Mouse (Mus musculus) neural tube, embryonic 15.5 days (tissue): ENCODE data around the gene Gm4133. TPM values are rescaled to one million over a fixed set of nuclear protein-coding genes. Genes with fewer than 3 reads are reported as not detected.
"Not testable (repeated sequence)": the region's sequence is repeated elsewhere in the genome, so short reads cannot be mapped to it uniquely, and the experiment has no call there.

Experiments
- ATAC-seq: fragments of 200-750 bp; cut with Nextera tagmentation; 2 replicates; pipeline ENCODE4 v1.8.0; 2017; ENCODE audit warnings: mild to moderate bottlenecking, moderate TSS enrichment, moderate library complexity; ENCODE audit not compliant: low FRiP score
- H3K27ac ChIP-seq: fragments of 300-500 bp; sonication (generic); replicated peaks from 2 replicates; pipeline ENCODE4 v1.5.1; 2015; ENCODE audit warnings: mild to moderate bottlenecking, inconsistent platforms
- H3K27me3 ChIP-seq: fragments of 300-500 bp; sonication (generic); replicated peaks from 2 replicates; pipeline ENCODE4 v1.6.1; 2015; ENCODE audit warnings: inconsistent platforms
- H3K36me3 ChIP-seq: fragments of 300-500 bp; sonication (generic); 2 replicates; pipeline ENCODE4 v1.6.1; 2015; ENCODE audit warnings: inconsistent platforms
- H3K4me1 ChIP-seq: fragments of 300-500 bp; sonication (generic); 2 replicates; pipeline ENCODE4 v1.6.1; 2015; ENCODE audit warnings: inconsistent platforms
- H3K4me2 ChIP-seq: fragments of 300-500 bp; sonication (generic); 2 replicates; pipeline ENCODE4 v1.6.1; 2015; ENCODE audit warnings: inconsistent platforms, mild to moderate bottlenecking, moderate library complexity
- H3K4me3 ChIP-seq: fragments of 300-500 bp; sonication (generic); replicated peaks from 2 replicates; pipeline ENCODE4 v1.5.1; 2015; ENCODE audit warnings: mild to moderate bottlenecking, inconsistent platforms
- H3K9ac ChIP-seq: fragments of 300-500 bp; sonication (generic); replicated peaks from 2 replicates; pipeline ENCODE4 v1.6.1; 2015; ENCODE audit warnings: mild to moderate bottlenecking, inconsistent platforms
- H3K9me3 ChIP-seq: fragments of 300-500 bp; sonication (generic); replicated peaks from 2 replicates; pipeline ENCODE4 v1.6.1; 2016; ENCODE audit warnings: inconsistent platforms
- WGBS: fragments of 180-500 bp; shearing (Covaris S2); methylation state at CpG from one replicate; pipeline ENCODE4 v1.1.7; 2015; ENCODE audit warnings: mixed read lengths; 5-methylcytosine and 5-hydroxymethylcytosine counted together
- polyA plus RNA-seq: library from polyadenylated mRNA; unstranded; fragments of >200 nt; fragmentation: Nextera tagmentation; extraction: Ambion mirVana; gene quantifications from 2 replicates; pipeline ENCODE4 v1.2.1, GENCODE M21; 2015

Gm4133 gene
- not detected in 2 replicates for polyA plus RNA-seq

DNA sequence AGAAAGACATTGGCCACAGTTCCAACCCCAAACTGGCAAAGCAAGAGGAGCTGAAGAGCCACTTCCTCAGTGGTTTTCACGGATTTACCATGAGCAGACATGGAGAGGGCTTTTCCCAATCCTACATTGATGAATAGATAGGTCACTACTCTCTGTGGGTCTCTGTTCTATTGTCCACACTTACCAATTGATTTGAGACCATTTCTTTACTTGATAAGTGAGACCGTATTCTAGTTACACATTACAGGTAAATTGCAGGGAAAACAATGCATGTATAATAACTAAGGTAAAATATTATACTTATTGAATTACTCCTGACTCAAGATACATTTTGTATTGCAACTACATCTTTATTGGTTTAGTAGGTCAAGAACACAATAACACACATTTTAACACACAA lies at the start of gene Gm4133:
TSS of gene Gm4133 (minus strand) at position 101 of the 400 bp plus-strand sequence.
- not testable (repeated sequence) for H3K9ac ChIP-seq, H3K36me3 ChIP-seq, ATAC-seq, H3K4me1 ChIP-seq, H3K4me3 ChIP-seq, H3K4me2 ChIP-seq, H3K9me3 ChIP-seq, H3K27me3 ChIP-seq, H3K27ac ChIP-seq
- WGBS: no CpG with 5 or more reads among the region's 2 CpGs

DNA sequence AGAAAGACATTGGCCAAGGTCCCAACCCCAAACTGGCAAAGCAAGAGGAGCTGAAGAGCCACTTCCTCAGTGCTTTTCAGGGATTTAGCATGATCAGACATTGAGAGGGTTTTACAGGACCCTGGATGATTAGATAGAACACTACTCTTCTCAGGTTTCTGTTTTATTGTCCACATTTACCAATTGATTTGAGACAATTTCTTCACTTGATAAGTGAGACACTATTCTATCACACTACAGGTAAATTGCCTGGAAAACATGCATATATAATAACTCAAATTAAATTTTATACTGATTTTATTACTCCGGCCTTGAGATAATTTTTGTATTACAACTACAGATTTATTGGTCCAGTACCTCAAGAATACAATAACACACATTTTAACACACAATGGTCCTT lies 41.4 kb upstream of the Gm4133 start, which contains the start of gene Gm5728:
TSS of gene Gm5728 (minus strand) at position 101 of the 400 bp plus-strand sequence.
- H3K27me3 ChIP-seq, H3K4me3 ChIP-seq, H3K4me1 ChIP-seq, H3K36me3 ChIP-seq, H3K9ac ChIP-seq, H3K27ac ChIP-seq, ATAC-seq, H3K4me2 ChIP-seq, H3K9me3 ChIP-seq: not testable (repeated sequence)
- WGBS: no CpG with 5 or more reads among the region's 1 CpGs

Other genes with a start within 250 kb of the Gm4133 start
- not detected in 2 replicates for gene Vmn1r91, start 234.4 kb downstream of the Gm4133 start, polyA plus RNA-seq
- gene Gm16442, start 211.5 kb downstream of the Gm4133 start, polyA plus RNA-seq: not detected in 2 replicates
- gene Vmn1r93, start 195.0 kb downstream of the Gm4133 start, polyA plus RNA-seq: not detected in 2 replicates
- gene Vmn1r94, start 165.7 kb downstream of the Gm4133 start, polyA plus RNA-seq: not detected in 2 replicates
- not detected in 2 replicates for gene Vmn1r95, start 140.4 kb downstream of the Gm4133 start, polyA plus RNA-seq
- gene Gm6164, start 128.5 kb downstream of the Gm4133 start, polyA plus RNA-seq: not detected in 2 replicates
- gene Gm4498, start 100.2 kb downstream of the Gm4133 start, polyA plus RNA-seq: not detected in 2 replicates
- not detected in 2 replicates for gene Gm5890, start 71.2 kb downstream of the Gm4133 start, polyA plus RNA-seq
- gene Gm5728, start 41.3 kb upstream of the Gm4133 start, polyA plus RNA-seq: not detected in 2 replicates
- gene Vmn1r100, start 83.9 kb upstream of the Gm4133 start, polyA plus RNA-seq: not detected in 2 replicates
- gene Vmn1r101, start 108.5 kb upstream of the Gm4133 start, polyA plus RNA-seq: not detected in 2 replicates
- not detected in 2 replicates for gene Gm10670, start 140.9 kb upstream of the Gm4133 start, polyA plus RNA-seq
- not detected in 2 replicates for gene Vmn1r103, start 176.5 kb upstream of the Gm4133 start, polyA plus RNA-seq
- not detected in 2 replicates for gene Vmn1r104, start 199.8 kb upstream of the Gm4133 start, polyA plus RNA-seq
- gene Gm5726, start 211.7 kb upstream of the Gm4133 start, polyA plus RNA-seq: not detected in 2 replicates
- gene Gm4141, start 242.2 kb upstream of the Gm4133 start, polyA plus RNA-seq: not detected in 2 replicates